Mouse (Mus musculus) embryonic facial prominence, embryonic 12.5 days (tissue): ENCODE measurements at regions not wholly inside any gene's neighbourhood (a gene's known extent, or its start where the extent isn't known, plus 50 kb on each side); places are given as distances from the start of the nearest gene placed in this dataset.

Experiments used
- ATAC-seq: fragments of 200-750 bp; cut with Nextera tagmentation; 2 replicates; pipeline ENCODE4 v1.8.0; 2017; ENCODE audit not compliant: insufficient number of reproducible peaks, insufficient read depth, low FRiP score, low TSS enrichment
- H3K27ac ChIP-seq: fragments of 300-500 bp; sonication (generic); 2 replicates; pipeline ENCODE4 v1.5.1; 2016; ENCODE audit warnings: mild to moderate bottlenecking
- H3K27me3 ChIP-seq: fragments of 300-500 bp; sonication (generic); 2 replicates; pipeline ENCODE4 v1.6.1; 2016; ENCODE audit warnings: mild to moderate bottlenecking, moderate library complexity
- H3K36me3 ChIP-seq: fragments of 300-500 bp; sonication (generic); 2 replicates; pipeline ENCODE4 v1.6.1; 2016; ENCODE audit warnings: mild to moderate bottlenecking
- H3K4me1 ChIP-seq: fragments of 300-500 bp; sonication (generic); 2 replicates; pipeline ENCODE4 v1.6.1; 2016
- H3K4me2 ChIP-seq: fragments of 300-500 bp; sonication (generic); replicated peaks from 2 replicates; pipeline ENCODE4 v1.6.1; 2016; ENCODE audit warnings: mild to moderate bottlenecking, moderate library complexity
- H3K4me3 ChIP-seq: fragments of 300-500 bp; sonication (generic); 2 replicates; pipeline ENCODE4 v1.5.1; 2016; ENCODE audit warnings: mild to moderate bottlenecking
- H3K9ac ChIP-seq: fragments of 300-500 bp; sonication (generic); 2 replicates; pipeline ENCODE4 v1.6.1; 2016; ENCODE audit warnings: mild to moderate bottlenecking, moderate library complexity
- H3K9me3 ChIP-seq: fragments of 300-500 bp; sonication (generic); 2 replicates; pipeline ENCODE4 v1.6.1; 2016; ENCODE audit warnings: mild to moderate bottlenecking, moderate library complexity
- WGBS: fragments of 180-500 bp; shearing (Covaris S2); methylation state at CpG from one replicate; pipeline ENCODE4 v1.1.7; 2016; 5-methylcytosine and 5-hydroxymethylcytosine counted together

DNA sequence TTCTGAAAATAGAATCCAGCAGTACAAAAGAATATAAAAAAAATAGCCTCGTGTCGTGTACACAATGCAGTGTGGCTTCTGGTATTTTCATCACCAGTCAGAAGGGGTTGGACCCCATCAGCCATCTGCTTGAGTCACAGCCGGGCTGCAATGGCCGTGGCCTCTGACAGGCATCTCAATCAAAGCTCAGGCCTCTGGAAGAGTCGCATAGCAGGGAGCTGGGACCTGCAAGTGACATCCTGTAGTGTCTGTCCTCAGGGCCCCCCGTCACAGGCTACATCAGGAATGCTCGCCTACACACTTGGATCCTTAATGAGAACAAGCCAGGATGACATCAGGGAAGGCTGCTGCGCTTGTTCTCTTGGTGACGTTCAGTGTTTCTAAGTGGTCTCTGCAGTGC, 226.1 kb upstream of the Adra1b start:
- Histone ChIP-seq H3K4me2 (no peak overlapping the region), H3K27me3 (no peaks in the 10 kb centered on the region), H3K9me3 (no peaks in the 10 kb centered on the region), H3K9ac (no peak overlapping the region), H3K27ac (no peak overlapping the region), H3K4me3 (no peak overlapping the region), H3K36me3 (no peaks in the 10 kb centered on the region), H3K4me1 (no peaks in the 10 kb centered on the region)
- no peak for ATAC-seq
- 69% methylated on average over 9 of the region's 9 CpGs for WGBS

DNA sequence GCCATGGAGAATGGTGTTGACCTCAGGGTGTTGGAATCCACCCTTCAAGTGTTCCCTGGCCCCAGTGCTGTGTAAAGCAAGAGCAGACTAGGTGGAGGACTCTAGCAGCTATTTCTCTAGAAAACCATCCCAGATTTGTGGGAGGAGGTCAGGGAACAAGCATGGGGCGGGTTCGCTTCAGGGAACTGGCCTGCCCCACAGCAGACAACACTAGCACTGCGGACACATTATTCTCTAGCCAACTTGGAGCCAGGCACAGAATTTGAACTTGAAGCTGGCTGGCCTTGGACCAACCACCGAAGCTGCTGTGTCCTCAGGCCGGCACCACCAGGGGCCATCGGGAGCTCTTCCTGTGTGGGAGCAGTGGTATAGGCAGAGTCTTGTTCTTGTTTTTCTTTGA, 227.5 kb upstream of the Adra1b start:
- ATAC-seq, result no peak
- no peaks in the 10 kb centered on the region for H3K36me3 ChIP-seq
- no peak overlapping the region for H3K9ac ChIP-seq
- no peaks in the 10 kb centered on the region for H3K4me1 ChIP-seq
- 88% methylated on average over 6 of the region's 6 CpGs for WGBS
- H3K27me3 ChIP-seq, result no peaks in the 10 kb centered on the region
- no peak overlapping the region for H3K27ac ChIP-seq
- H3K4me3 ChIP-seq, result no peak overlapping the region
- no peak overlapping the region for H3K4me2 ChIP-seq
- H3K9me3 ChIP-seq, result no peaks in the 10 kb centered on the region

DNA sequence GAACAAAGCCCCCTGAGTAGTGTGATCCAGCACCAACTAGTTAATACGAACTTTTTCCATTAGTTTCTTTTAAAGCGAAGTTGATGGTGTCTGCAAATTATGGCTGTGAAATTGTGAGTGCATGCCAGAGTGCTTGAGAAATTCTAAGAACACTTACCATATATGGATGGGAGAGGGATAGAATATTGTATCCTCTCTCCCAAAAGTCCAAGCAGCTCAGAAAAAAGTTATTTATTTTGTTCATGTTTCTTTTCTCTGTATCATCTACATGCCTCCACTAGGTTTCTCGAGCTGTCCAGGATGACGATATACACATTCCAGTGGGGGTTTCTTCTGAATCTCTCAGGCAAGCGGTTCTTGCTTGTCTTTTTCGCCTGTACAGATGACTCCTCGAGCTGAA, 232.2 kb upstream of the Adra1b start:
- Histone ChIP-seq H3K9ac (no peak overlapping the region), H3K4me3 (no peak overlapping the region), H3K9me3 (no peaks in the 10 kb centered on the region), H3K4me1 (no peaks in the 10 kb centered on the region), H3K27ac (no peak overlapping the region), H3K4me2 (no peak overlapping the region), H3K36me3 (no peaks in the 10 kb centered on the region), H3K27me3 (no peaks in the 10 kb centered on the region)
- 77% methylated on average over 7 of the region's 7 CpGs for WGBS
- no peak for ATAC-seq

DNA sequence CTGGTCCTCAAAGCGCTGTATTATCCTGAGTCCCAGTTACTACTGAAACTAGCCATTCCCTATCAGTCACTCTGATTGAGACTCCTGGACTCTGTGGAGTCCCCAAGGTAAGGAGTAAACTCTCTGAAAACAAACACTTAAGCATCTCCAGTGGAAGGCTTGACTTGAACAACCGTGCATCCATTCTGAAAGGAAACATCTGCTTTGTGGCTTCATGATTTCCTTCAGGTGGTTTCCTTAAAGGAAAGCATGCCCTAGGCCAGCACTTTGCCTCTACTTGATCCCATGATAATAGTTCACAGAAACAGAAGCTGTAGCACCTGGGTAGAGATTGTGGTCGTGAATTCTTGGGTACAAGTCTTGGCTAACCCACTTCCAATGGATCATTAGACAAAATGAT, 235.0 kb upstream of the Adra1b start:
- H3K27ac ChIP-seq, result no peak overlapping the region
- no peak overlapping the region for H3K4me3 ChIP-seq
- H3K27me3 ChIP-seq, result no peaks in the 10 kb centered on the region
- no peaks in the 10 kb centered on the region for H3K9me3 ChIP-seq
- H3K4me1 ChIP-seq, result no peaks in the 10 kb centered on the region
- 73% methylated on average over 3 of the region's 3 CpGs for WGBS
- H3K36me3 ChIP-seq, result no peaks in the 10 kb centered on the region
- H3K9ac ChIP-seq, result no peak overlapping the region
- ATAC-seq, result no peak
- no peak overlapping the region for H3K4me2 ChIP-seq

DNA sequence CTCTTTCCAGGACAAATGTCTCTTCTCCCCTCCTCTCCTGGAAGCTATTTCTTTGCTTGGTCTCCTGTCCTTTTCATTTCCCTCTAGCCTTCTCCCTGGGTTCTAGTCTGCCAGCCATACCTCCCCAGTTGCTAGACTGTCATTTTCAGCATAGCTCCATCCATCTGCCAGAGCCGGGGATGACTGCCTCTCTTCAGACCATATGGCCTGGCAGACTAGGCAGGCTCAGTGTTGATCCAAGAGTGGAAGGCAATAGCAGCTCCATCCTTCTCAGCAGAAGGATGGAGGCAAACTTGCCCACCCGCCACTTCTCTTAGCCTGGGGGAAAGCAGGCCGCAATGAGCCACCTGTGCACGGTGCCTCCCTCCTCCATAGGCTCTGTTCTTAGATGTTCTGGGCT, 242.0 kb upstream of the Adra1b start:
- Histone ChIP-seq H3K27ac (no peak overlapping the region), H3K9ac (no peak overlapping the region), H3K27me3 (no peaks in the 10 kb centered on the region), H3K4me1 (no peaks in the 10 kb centered on the region), H3K4me3 (no peak overlapping the region), H3K36me3 (no peaks in the 10 kb centered on the region), H3K4me2 (no peak overlapping the region), H3K9me3 (0 out of 2 replicates have a peak, but pooled peaks cover 3% of the 10 kb centered on the region)
- 85% methylated on average over 4 of the region's 4 CpGs for WGBS
- no peak for ATAC-seq

DNA sequence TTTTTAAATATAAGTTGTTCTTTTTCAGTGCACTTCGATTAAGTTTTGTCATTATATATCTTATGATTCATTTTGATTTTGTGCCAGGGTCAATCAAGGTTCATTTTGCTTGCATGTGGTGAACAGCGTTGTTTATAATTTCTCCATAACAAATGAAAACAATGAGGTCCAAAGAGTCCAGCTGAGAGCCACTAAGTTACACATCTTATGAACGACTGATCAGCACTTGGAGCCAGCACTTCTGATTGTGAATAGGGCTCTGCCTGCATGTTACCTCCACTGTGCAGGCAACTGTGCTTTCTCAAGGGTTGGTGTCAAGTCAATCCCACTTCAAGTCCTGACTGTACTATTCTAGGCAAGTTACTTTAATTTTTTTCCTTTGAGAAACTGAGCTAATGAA, 243.5 kb upstream of the Adra1b start:
- Histone ChIP-seq H3K4me3 (no peak overlapping the region), H3K9ac (no peak overlapping the region), H3K27me3 (no peaks in the 10 kb centered on the region), H3K4me1 (no peaks in the 10 kb centered on the region), H3K4me2 (no peak overlapping the region), H3K36me3 (no peaks in the 10 kb centered on the region), H3K27ac (no peak overlapping the region), H3K9me3 (0 out of 2 replicates have a peak, but pooled peaks cover 3% of the 10 kb centered on the region)
- no peak for ATAC-seq
- WGBS, result 79% methylated on average over 3 of the region's 3 CpGs

DNA sequence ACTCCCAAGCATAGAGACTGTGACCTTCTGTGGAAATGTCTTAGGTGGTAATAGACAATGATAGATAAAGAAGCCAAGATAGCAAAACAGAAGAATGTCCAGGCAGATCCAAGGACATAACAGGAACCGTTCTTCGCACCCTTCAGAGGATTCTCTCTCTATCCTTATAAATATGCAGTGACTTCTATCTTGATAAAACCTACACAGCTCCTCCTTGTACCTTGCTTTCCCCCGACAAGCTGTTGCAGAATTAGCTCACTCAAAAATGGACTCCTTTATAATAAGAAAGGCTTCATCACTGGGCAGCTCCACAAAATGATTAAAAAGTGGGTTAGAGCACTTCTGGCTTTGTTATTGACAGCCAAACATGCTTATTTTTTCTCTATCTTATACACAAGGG, 245.4 kb upstream of the Adra1b start:
- 0 out of 2 replicates have a peak, but pooled peaks cover 3% of the 10 kb centered on the region for H3K9me3 ChIP-seq
- no peaks in the 10 kb centered on the region for H3K27me3 ChIP-seq
- 91% methylated on average over 3 of the region's 3 CpGs for WGBS
- no peak overlapping the region for H3K9ac ChIP-seq
- H3K36me3 ChIP-seq, result no peaks in the 10 kb centered on the region
- H3K4me1 ChIP-seq, result no peaks in the 10 kb centered on the region
- no peak overlapping the region for H3K4me2 ChIP-seq
- no peak overlapping the region for H3K27ac ChIP-seq
- ATAC-seq, result no peak
- H3K4me3 ChIP-seq, result no peak overlapping the region

DNA sequence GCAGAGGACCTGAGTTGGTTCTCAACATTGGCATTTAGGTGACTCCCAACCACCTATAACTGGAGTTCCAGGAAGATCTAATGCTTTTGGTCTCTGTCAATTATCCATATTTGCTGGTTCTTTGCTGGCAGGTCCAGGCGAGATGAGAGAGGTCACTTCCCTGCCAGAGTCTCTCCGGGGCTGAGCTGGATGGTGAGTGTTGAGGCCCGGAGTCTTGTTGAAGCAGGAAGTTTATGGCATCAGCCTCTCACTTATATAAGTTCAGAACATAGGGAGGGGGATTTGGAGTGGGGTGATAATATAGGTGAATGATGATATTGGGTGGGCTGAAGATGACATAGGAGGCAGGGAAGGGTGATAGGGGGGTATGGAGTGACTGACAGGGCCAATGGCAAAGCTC, 246.3 kb upstream of the Il12b start:
- Histone ChIP-seq H3K27ac (no peak overlapping the region), H3K36me3 (no peaks in the 10 kb centered on the region), H3K9ac (no peak overlapping the region), H3K27me3 (no peaks in the 10 kb centered on the region), H3K4me1 (no peaks in the 10 kb centered on the region), H3K9me3 (no peaks in the 10 kb centered on the region), H3K4me2 (no peak overlapping the region), H3K4me3 (no peak overlapping the region)
- ATAC-seq, result no peak
- 84% methylated on average over 3 of the region's 3 CpGs for WGBS

DNA sequence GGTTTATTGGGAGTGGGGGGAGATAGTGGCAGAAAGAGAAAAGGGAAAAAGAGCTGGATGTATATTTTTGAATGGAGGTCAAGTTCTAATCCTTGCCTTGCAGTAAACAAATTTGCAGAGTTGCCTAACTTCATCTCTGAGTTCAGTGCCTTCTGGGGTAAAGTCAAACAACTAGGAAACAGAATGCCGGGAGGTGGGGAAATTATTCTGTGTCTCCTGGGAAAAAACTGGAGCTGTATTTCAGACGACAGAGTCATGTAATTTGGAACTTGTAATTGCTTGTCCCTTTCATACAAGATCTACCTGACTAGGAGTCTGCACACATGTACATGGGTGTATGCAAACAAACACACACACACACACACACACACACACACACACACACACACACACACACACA, 244.3 kb upstream of the Il12b start:
- Histone ChIP-seq H3K4me2 (no peak overlapping the region), H3K9me3 (no peaks in the 10 kb centered on the region), H3K27me3 (no peaks in the 10 kb centered on the region), H3K27ac (no peak overlapping the region), H3K36me3 (no peaks in the 10 kb centered on the region), H3K4me1 (no peaks in the 10 kb centered on the region), H3K4me3 (no peak overlapping the region), H3K9ac (no peak overlapping the region)
- 31% methylated on average over 2 of the region's 2 CpGs for WGBS
- no peak for ATAC-seq

DNA sequence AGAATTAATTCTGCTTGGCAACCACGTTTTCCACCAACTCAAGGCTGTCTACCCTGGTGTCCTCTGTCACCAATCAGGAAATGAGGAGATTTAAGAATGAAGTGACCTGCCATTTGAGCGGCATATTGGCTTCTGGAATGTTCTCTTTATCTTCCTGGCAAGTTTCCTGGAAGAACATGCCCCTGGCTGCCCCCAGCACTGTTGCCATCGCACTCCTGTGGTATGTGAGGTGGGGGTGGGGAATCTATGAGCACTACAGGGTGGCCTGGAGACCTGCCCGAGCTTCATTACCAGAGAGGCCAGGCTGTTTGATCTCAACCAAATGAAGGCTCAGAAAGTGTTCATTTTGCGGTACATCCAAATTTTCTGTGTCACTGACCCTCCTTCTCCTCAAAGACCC, 243.8 kb upstream of the Il12b start:
- no peaks in the 10 kb centered on the region for H3K9me3 ChIP-seq
- no peak overlapping the region for H3K27ac ChIP-seq
- WGBS, result 47% methylated on average over 5 of the region's 5 CpGs
- H3K4me3 ChIP-seq, result no peak overlapping the region
- no peaks in the 10 kb centered on the region for H3K36me3 ChIP-seq
- H3K9ac ChIP-seq, result no peak overlapping the region
- no peak for ATAC-seq
- no peaks in the 10 kb centered on the region for H3K4me1 ChIP-seq
- no peaks in the 10 kb centered on the region for H3K27me3 ChIP-seq
- H3K4me2 ChIP-seq, result no peak overlapping the region

DNA sequence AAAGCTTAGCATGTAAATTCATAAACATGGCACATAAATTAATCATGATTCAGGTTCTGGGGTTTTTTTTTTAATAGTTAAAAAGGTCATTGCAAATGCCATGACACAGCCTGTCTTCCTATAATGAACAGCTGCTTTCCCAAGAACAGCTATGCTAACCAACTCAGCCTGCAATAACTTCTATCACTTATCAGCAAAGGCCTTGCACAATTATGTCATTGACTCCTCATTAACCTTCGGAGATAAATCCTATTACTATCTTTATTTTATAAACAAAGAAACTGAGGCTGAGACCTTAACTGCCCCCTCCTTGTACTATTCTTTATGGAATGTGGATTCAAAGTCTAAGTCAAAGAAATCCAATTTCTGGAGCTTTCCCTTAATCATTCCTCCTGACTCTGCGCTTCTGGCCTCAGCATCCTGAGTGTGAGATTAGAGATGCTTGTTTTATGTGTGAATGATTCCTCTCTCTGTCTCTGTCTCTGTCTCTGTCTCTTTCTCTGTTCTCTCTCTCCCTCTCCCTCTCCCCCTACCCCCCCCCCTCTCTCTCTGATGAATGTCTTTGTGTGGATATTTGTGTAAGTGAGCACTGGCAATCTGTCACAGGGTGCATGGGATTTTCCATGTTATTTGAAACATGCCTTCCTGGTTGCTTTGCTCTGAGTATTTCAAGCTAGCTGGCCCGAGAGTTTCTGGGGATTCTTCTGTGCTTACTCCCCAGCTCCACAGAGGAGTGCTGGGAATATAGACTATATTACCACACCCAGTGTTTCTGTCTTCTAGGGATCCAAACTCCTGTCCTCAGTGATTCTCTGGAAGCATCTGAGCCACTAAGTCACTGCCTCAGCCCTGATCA, 243.1 kb upstream of the Il12b start:
- no peaks in the 10 kb centered on the region for H3K9me3 ChIP-seq
- no peaks in the 10 kb centered on the region for H3K36me3 ChIP-seq
- 60% methylated on average over 3 of the region's 3 CpGs for WGBS

DNA sequence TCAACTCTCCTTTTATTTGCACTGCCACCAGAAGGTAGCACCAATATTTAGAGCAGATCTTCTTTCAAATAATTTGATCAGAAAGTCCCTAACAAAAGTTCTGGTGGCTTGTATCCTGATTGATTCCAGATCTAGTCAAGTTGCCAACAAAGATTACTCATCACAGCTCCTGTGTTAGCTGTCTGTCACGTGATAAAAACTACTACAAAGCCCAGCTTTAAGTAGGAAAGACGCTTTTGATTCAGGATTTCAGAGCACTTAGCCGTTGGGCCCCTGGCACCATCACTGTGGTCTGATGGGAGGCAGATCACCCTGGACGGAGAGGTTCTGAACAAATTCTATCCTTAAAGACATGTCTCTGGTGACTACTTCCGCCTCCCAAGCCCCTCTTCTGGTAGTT, 241.6 kb upstream of the Il12b start:
- ATAC-seq, result no peak
- H3K4me2 ChIP-seq, result no peak overlapping the region

More for the DNA sequence above, 243.1 kb upstream of the Il12b start:
- Histone ChIP-seq H3K4me1 (no peaks in the 10 kb centered on the region), H3K4me2 (no peak overlapping the region), H3K4me3 (no peak overlapping the region), H3K9ac (no peak overlapping the region), H3K27ac (no peak overlapping the region), H3K27me3 (no peaks in the 10 kb centered on the region)
- ATAC-seq, result no peak

More for the DNA sequence above, 241.6 kb upstream of the Il12b start:
- H3K4me1 ChIP-seq, result no peaks in the 10 kb centered on the region
- H3K9me3 ChIP-seq, result no peaks in the 10 kb centered on the region
- H3K36me3 ChIP-seq, result no peaks in the 10 kb centered on the region
- H3K4me3 ChIP-seq, result no peak overlapping the region
- WGBS, result 67% methylated on average over 5 of the region's 5 CpGs
- no peak overlapping the region for H3K9ac ChIP-seq
- no peaks in the 10 kb centered on the region for H3K27me3 ChIP-seq
- no peak overlapping the region for H3K27ac ChIP-seq
